In the genomic region with DNA sequence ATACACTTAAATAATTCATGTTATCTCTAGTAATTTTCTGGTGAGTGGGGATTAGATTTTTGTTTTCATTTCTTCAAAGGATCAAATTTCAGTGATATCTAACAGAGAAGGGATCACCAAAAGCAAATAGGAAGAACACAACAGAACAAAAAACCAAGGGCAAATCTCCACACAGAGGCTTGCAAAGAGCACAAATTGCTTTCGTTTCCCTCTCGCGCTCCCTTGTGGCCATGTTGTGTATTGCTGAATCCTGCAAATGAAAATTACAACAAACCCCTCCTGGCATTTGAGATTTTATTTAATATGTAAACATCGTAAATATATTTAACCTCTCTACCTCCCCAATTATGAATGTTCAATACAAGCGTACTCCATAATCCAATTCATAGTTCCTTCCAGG, we compare ENCODE assay signal across 9 mouse cellular contexts.
DNase-seq lines count a peak whose midpoint lies in the region; ATAC-seq lines count a peak whose summit lies in the region.
"Had no signal": no experiment of that assay in that cellular context is flagged by ENCODE, and none has a peak within 500 bp of the region (broad histone marks: within the 10 kb centered on the region; RNA-seq: fewer than 3 reads in every experiment).

No protein-coding gene starts in this region.

- H3K9me3 ChIP-seq in midbrain, embryonic 10.5 days (replicated peaks), result no peaks in the 10 kb centered on the region
- H3K9me3 ChIP-seq in midbrain, embryonic 16.5 days (replicated peaks; ENCODE audit: control insufficient read depth, low read length, poor library complexity, severe bottlenecking), result no peaks in the 10 kb centered on the region
- H3K9me3 ChIP-seq in midbrain, embryonic 12.5 days, result no peaks in the 10 kb centered on the region
- H3K9me3 ChIP-seq: embryonic facial prominence, embryonic 15.5 days had no signal

- no peak overlapping the region for H3K9ac ChIP-seq in midbrain, embryonic 16.5 days (ENCODE audit: low read depth, low read length)
- H3K9ac ChIP-seq in midbrain, embryonic 12.5 days (replicated peaks), result no peak overlapping the region
- H3K9ac ChIP-seq: embryonic facial prominence, embryonic 15.5 days had no signal

- 15% methylated on average over 5 of the region's 5 CpGs for WGBS in midbrain, embryonic 10.5 days
- WGBS in midbrain, embryonic 16.5 days, result 11% methylated on average over 5 of the region's 5 CpGs
- 8% methylated on average over 5 of the region's 5 CpGs for WGBS in midbrain, embryonic 12.5 days

- DNase-seq in midbrain, embryonic 10.5 days (ENCODE audit: low spot score), result peak; percentile 58
- DNase-seq in Muller cell, postnatal 12 days (ENCODE audit: inconsistent ontology term), result peak; percentile 27
- DNase-seq in cerebellum, adult 9-10 months, result peak; percentile 55
- DNase-seq in gastrocnemius, postnatal 10 days, result peak; percentile 74
- DNase-seq in layer of hippocampus, postnatal 10 days (ENCODE audit: low spot score in 2 of 2), result peak; percentile 73 to 76

- no peaks in the 10 kb centered on the region for H3K27me3 ChIP-seq in midbrain, embryonic 10.5 days (ENCODE audit: low read depth, poor library complexity, severe bottlenecking)
- H3K27me3 ChIP-seq in midbrain, embryonic 16.5 days (ENCODE audit: control insufficient read depth, insufficient read depth, low read depth, low read length), result no peaks in the 10 kb centered on the region
- no peaks in the 10 kb centered on the region for H3K27me3 ChIP-seq in midbrain, embryonic 12.5 days
- H3K27me3 ChIP-seq: embryonic facial prominence, embryonic 15.5 days had no signal

- no peak overlapping the region for H3K27ac ChIP-seq in midbrain, embryonic 10.5 days (replicated peaks)
- no peak overlapping the region for H3K27ac ChIP-seq in midbrain, embryonic 16.5 days (ENCODE audit: low read length)
- no peak overlapping the region for H3K27ac ChIP-seq in midbrain, embryonic 12.5 days (replicated peaks)
- H3K27ac ChIP-seq: embryonic facial prominence, embryonic 15.5 days had no signal

- H3K4me3 ChIP-seq in midbrain, embryonic 10.5 days, result no peak overlapping the region
- H3K4me3 ChIP-seq in midbrain, embryonic 16.5 days (ENCODE audit: low read depth, low read length), result no peak overlapping the region
- H3K4me3 ChIP-seq in midbrain, embryonic 12.5 days, result no peak overlapping the region
- H3K4me3 ChIP-seq: embryonic facial prominence, embryonic 15.5 days had no signal

- no peaks in the 10 kb centered on the region for H3K4me1 ChIP-seq in midbrain, embryonic 10.5 days
- H3K4me1 ChIP-seq in midbrain, embryonic 16.5 days (ENCODE audit: control insufficient read depth, insufficient read depth, low read length), result no peaks in the 10 kb centered on the region
- H3K4me1 ChIP-seq in midbrain, embryonic 12.5 days, result no peaks in the 10 kb centered on the region
- H3K4me1 ChIP-seq: embryonic facial prominence, embryonic 15.5 days had no signal

- ATAC-seq in midbrain, embryonic 16.5 days, result no peak
- ATAC-seq in midbrain, embryonic 12.5 days (ENCODE audit: low FRiP score, low read depth), result 0 out of 2 replicates have a peak, but pooled peaks have one; percentile 39
- ATAC-seq in CD4-positive, CD25-positive, alpha-beta regulatory T cell, adult 4 months, result no peak

- no peak overlapping the region for H3K4me2 ChIP-seq in midbrain, embryonic 16.5 days (ENCODE audit: low read length)
- no peak overlapping the region for H3K4me2 ChIP-seq in midbrain, embryonic 12.5 days (replicated peaks)
- H3K4me2 ChIP-seq: embryonic facial prominence, embryonic 15.5 days had no signal

- H3K36me3 ChIP-seq in midbrain, embryonic 10.5 days, result no peaks in the 10 kb centered on the region
- H3K36me3 ChIP-seq in midbrain, embryonic 16.5 days (ENCODE audit: control insufficient read depth, insufficient read depth, low read length), result no peaks in the 10 kb centered on the region
- no peaks in the 10 kb centered on the region for H3K36me3 ChIP-seq in midbrain, embryonic 12.5 days
- H3K36me3 ChIP-seq: embryonic facial prominence, embryonic 15.5 days had no signal
